ENCODE assay signal across 27 mouse cellular contexts in the genomic region with DNA sequence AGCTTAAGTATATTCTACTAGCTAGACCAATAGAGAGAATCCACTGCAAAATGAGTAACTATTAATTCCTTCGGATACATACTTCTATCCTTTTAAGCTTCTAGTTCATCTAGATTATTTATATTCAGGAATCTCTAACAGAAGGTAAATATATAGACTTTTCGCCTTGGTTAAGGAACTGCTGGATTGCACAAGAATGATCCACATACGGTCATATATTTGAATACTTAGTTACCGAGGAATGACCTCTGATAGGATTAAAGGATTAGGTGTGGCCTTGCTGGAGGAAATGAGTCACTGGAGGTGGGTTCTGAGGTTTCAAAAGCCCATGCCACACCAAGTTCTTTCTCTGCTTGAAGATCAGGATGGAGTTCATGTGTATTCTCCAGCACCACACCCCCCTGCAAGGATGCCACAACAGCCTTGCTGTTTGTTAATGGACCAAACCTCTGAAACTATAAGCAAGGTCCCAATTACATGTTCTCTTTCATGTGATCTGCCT. TPM values are rescaled to one million over a fixed set of nuclear protein-coding genes. Genes with fewer than 3 reads are reported as not detected.
DNase-seq lines count a peak whose midpoint lies in the region; ATAC-seq and TF ChIP-seq lines count a peak whose summit lies in the region.
"Had no signal": no experiment of that assay in that cellular context is flagged by ENCODE, and none has a peak within 500 bp of the region (broad histone marks: within the 10 kb centered on the region; RNA-seq: fewer than 3 reads in every experiment).

No protein-coding gene starts in this region.

- H3ac ChIP-seq in C2C12 (ENCODE audit: control insufficient read depth, insufficient read length, low read depth) (no peak overlapping the region), myocyte (ENCODE audit: control insufficient read depth, insufficient read length) (no peak overlapping the region)

- ATAC-seq in granulocyte monocyte progenitor cell, adult 5-6 weeks (replicated peaks; ENCODE audit: poor library complexity, severe bottlenecking) = peak; percentile 53
- no peak for ATAC-seq in monocyte, adult 5-6 weeks (replicated peaks; ENCODE audit: insufficient number of reproducible peaks, low FRiP score, low TSS enrichment, poor library complexity, severe bottlenecking)
- no peak for ATAC-seq in neural tube, embryonic 15.5 days (ENCODE audit: low FRiP score)
- ATAC-seq: forebrain, embryonic 13.5 days; forebrain, embryonic 16.5 days; hindbrain, postnatal 0 days; inflammation-experienced regulatory T-cells, adult 6 months had no signal

- H3K79me3 ChIP-seq in C2C12 (ENCODE audit: low read depth) = peaks cover 43% of the 10 kb centered on the region

- 95% methylated on average over 4 of the region's 4 CpGs for WGBS in neural tube, embryonic 15.5 days

- H3K9me3 ChIP-seq in neural tube, embryonic 15.5 days (replicated peaks) = no peaks in the 10 kb centered on the region
- H3K9me3 ChIP-seq: forebrain, embryonic 10.5 days; forebrain, embryonic 13.5 days; heart, embryonic 10.5 days; heart, embryonic 13.5 days had no signal

- TF ChIP-seq POLR2A in myocyte (IDR thresholded peaks at IDR 0.05; ENCODE audit: insufficient read length, low read depth) = no peak

- H3K27ac ChIP-seq in neural tube, embryonic 15.5 days (replicated peaks) = no peak overlapping the region
- H3K27ac ChIP-seq: forebrain, embryonic 10.5 days; forebrain, embryonic 13.5 days; heart, embryonic 10.5 days; heart, embryonic 13.5 days; hindbrain, embryonic 14.5 days; hindbrain, postnatal 0 days had no signal

- H3K79me2 ChIP-seq in C2C12 (ENCODE audit: control insufficient read depth, insufficient read depth) = peaks cover 47% of the 10 kb centered on the region
- peaks cover 35% of the 10 kb centered on the region for H3K79me2 ChIP-seq in myocyte (ENCODE audit: control insufficient read depth, insufficient read depth)

- peaks cover 73% of the 10 kb centered on the region for H3K36me3 ChIP-seq in C2C12 (ENCODE audit: control insufficient read depth, insufficient read depth)
- peaks cover 52% of the 10 kb centered on the region for H3K36me3 ChIP-seq in myocyte (ENCODE audit: control insufficient read depth, insufficient read depth)
- H3K36me3 ChIP-seq in neural tube, embryonic 15.5 days = peaks cover 39% of the 10 kb centered on the region

- H3K27me3 ChIP-seq in C2C12 (ENCODE audit: control insufficient read depth, insufficient read depth, insufficient read length) (no peaks in the 10 kb centered on the region), myocyte (ENCODE audit: control insufficient read depth, insufficient read depth, insufficient read length) (no peaks in the 10 kb centered on the region)
- no peaks in the 10 kb centered on the region for H3K27me3 ChIP-seq in neural tube, embryonic 15.5 days (replicated peaks)
- H3K27me3 ChIP-seq: forebrain, embryonic 13.5 days; heart, embryonic 13.5 days had no signal

- no peak overlapping the region for H3K4me3 ChIP-seq in C2C12 (ENCODE audit: insufficient read depth, poor library complexity, severe bottlenecking)
- H3K4me3 ChIP-seq in myocyte = no peak overlapping the region
- H3K4me3 ChIP-seq in neural tube, embryonic 15.5 days (replicated peaks) = no peak overlapping the region
- H3K4me3 ChIP-seq: forebrain, embryonic 10.5 days; forebrain, embryonic 13.5 days; heart, embryonic 10.5 days; heart, embryonic 13.5 days had no signal

- H3K4me2 ChIP-seq in myocyte (ENCODE audit: low read depth) = no peak overlapping the region
- no peak overlapping the region for H3K4me2 ChIP-seq in neural tube, embryonic 15.5 days
- H3K4me2 ChIP-seq: forebrain, embryonic 13.5 days; heart, embryonic 13.5 days; hindbrain, embryonic 14.5 days had no signal

- peaks cover 8% of the 10 kb centered on the region for H3K4me1 ChIP-seq in neural tube, embryonic 15.5 days

- no peak for TF ChIP-seq CTCF in C2C12 (IDR thresholded peaks at IDR 0.05; ENCODE audit: control insufficient read depth, insufficient read depth, insufficient read length)

- peak; percentile 40 for DNase-seq in 3T3-L1 (ENCODE audit: low read depth, low spot score)
- no peak for DNase-seq in lung, postnatal 14 days
- no peak for DNase-seq in gastrocnemius, postnatal 10 days
- DNase-seq: adrenal gland, adult 8-10 months; adrenal gland, postnatal 25 days; cerebellum, adult 11-12 months; cerebellum, adult 8-10 months; cerebellum, postnatal 10 days; cerebellum, postnatal 36 days; embryo, embryonic 11 days; gastrocnemius, postnatal 14 days; heart, adult 18-20 months; heart, postnatal 14 days; heart, postnatal 4 days had no signal

- H3K9ac ChIP-seq in neural tube, embryonic 15.5 days (replicated peaks) = no peak overlapping the region
- H3K9ac ChIP-seq: forebrain, embryonic 13.5 days; heart, embryonic 13.5 days; hindbrain, embryonic 14.5 days had no signal

TF ChIP-seq in C2C12, 6 proteins besides CTCF, POLR2A, EP300 and RAD21:
- no peak for TF ChIP-seq MAX (IDR thresholded peaks at IDR 0.05)
- peak; percentile 75 for TF ChIP-seq CEBPB (IDR thresholded peaks at IDR 0.05; ENCODE audit: low read depth)
- TF ChIP-seq FOSL1 (IDR thresholded peaks at IDR 0.05; ENCODE audit: insufficient read depth, low read length, poor library complexity, severe bottlenecking) = no peak

TF ChIP-seq in myocyte, 11 proteins besides CTCF, POLR2A, EP300 and RAD21:
- TF ChIP-seq MYOD1 (IDR thresholded peaks at IDR 0.05; ENCODE audit: control insufficient read depth in 1 of 3, insufficient read length in 2 of 3, low read depth in 2 of 3) (no peak), TCF12 (IDR thresholded peaks at IDR 0.05; ENCODE audit: insufficient read depth, poor library complexity, severe bottlenecking) (no peak), USF1 (IDR thresholded peaks at IDR 0.05; ENCODE audit: low read depth) (no peak), REST (IDR thresholded peaks at IDR 0.05; ENCODE audit: insufficient read depth, insufficient read length) (no peak), CEBPB (IDR thresholded peaks at IDR 0.05; ENCODE audit: insufficient read depth, poor library complexity, severe bottlenecking) (0 out of 2 replicates have a peak, but pooled peaks have one; percentile 42), POLR2AphosphoS2 (IDR thresholded peaks at IDR 0.05; ENCODE audit: insufficient read length, low read depth) (no peak), TCF3 (IDR thresholded peaks at IDR 0.05; ENCODE audit: insufficient read length, low read depth) (no peak)

RNA-seq across cellular contexts. Expression of a gene that starts 6.4 kb away (rescaled TPM):
- 795 TPM for polyA plus RNA-seq in C2C12 (2012; fragmentation: generic; extraction: Trizol)
- 572 and 845 TPM in 2 replicates for total RNA-seq in granulocyte monocyte progenitor cell, adult 5-6 weeks (2014; fragmentation: Nextera tagmentation)
- total RNA-seq in granulocyte monocyte progenitor cell, adult 5-6 weeks (2017) = 443 and 454 TPM in 2 replicates
- polyA plus RNA-seq in myocyte (2012; fragmentation: generic; extraction: Trizol) = 728 TPM
- 112 to 231 TPM (median 166 TPM) in 3 replicates for total RNA-seq in monocyte, adult 5-6 weeks (2017)
- 1,000 to 10,000 TPM; 1,041 to 1,152 TPM for total RNA-seq in gastrocnemius, postnatal 10 days (2021)
- polyA plus RNA-seq in neural tube, embryonic 15.5 days (2015; fragmentation: Nextera tagmentation; extraction: Ambion mirVana) = 1,257 and 1,503 TPM in 2 replicates

RNA-seq across cellular contexts. Expression of a gene that starts 6.7 kb away (rescaled TPM):
- polyA plus RNA-seq in C2C12 (2012; fragmentation: generic; extraction: Trizol) = 10.4 TPM
- 96.5 and 98.9 TPM in 2 replicates for total RNA-seq in granulocyte monocyte progenitor cell, adult 5-6 weeks (2014; fragmentation: Nextera tagmentation)
- 95.9 and 101 TPM in 2 replicates for total RNA-seq in granulocyte monocyte progenitor cell, adult 5-6 weeks (2017)
- polyA plus RNA-seq in myocyte (2012; fragmentation: generic; extraction: Trizol) = 11.0 TPM
- total RNA-seq in monocyte, adult 5-6 weeks (2017) = 88.3 to 140 TPM (median 94.3 TPM) in 3 replicates
- 10 to 100 TPM; 35.5 to 38.3 TPM for total RNA-seq in gastrocnemius, postnatal 10 days (2021)
- polyA plus RNA-seq in neural tube, embryonic 15.5 days (2015; fragmentation: Nextera tagmentation; extraction: Ambion mirVana) = 72.2 and 84.1 TPM in 2 replicates
